Mouse (Mus musculus): ENCODE data around the gene Col13a1. TPM values are rescaled to one million over a fixed set of nuclear protein-coding genes. Genes with fewer than 3 reads are reported as not detected.

Col13a1 gene
- polyA plus RNA-seq, 1 experiment: 0.03 TPM

DNA sequence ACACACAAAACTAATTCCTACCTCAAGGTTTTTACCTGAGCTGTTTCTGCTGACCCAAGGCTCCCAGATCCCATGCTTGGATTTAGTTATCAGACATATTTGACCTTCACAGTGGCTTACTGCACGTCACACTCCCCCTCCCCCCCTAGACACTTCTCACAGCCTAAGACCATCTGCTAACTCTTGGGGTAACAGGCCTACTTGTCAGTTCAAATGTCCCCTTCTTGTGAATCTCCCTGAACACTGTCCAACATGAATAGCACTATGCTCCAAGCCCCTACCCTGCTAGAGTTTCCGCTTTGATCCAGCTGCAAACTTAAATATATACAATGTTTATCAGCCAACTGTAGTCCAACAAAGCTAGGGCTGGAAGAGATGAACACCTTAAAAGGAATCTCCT is 36.2 kb downstream of the Col13a1 start:
- H3K4me3 ChIP-seq (replicated peaks): no peak overlapping the region
- TF ChIP-seq GATA1 (IDR thresholded peaks at IDR 0.05; ENCODE audit: low read length) (no peak), TAL1 (IDR thresholded peaks at IDR 0.05; ENCODE audit: low read length) (no peak)
- no peaks in the 10 kb centered on the region for H3K9me3 ChIP-seq (ENCODE audit: control insufficient read depth, low read length)
- H3K4me1 ChIP-seq (ENCODE audit: control insufficient read depth): no peaks in the 10 kb centered on the region
- no peaks in the 10 kb centered on the region for H3K36me3 ChIP-seq (ENCODE audit: control insufficient read depth)
- H3K27me3 ChIP-seq (ENCODE audit: control insufficient read depth): peaks cover 1% of the 10 kb centered on the region

DNA sequence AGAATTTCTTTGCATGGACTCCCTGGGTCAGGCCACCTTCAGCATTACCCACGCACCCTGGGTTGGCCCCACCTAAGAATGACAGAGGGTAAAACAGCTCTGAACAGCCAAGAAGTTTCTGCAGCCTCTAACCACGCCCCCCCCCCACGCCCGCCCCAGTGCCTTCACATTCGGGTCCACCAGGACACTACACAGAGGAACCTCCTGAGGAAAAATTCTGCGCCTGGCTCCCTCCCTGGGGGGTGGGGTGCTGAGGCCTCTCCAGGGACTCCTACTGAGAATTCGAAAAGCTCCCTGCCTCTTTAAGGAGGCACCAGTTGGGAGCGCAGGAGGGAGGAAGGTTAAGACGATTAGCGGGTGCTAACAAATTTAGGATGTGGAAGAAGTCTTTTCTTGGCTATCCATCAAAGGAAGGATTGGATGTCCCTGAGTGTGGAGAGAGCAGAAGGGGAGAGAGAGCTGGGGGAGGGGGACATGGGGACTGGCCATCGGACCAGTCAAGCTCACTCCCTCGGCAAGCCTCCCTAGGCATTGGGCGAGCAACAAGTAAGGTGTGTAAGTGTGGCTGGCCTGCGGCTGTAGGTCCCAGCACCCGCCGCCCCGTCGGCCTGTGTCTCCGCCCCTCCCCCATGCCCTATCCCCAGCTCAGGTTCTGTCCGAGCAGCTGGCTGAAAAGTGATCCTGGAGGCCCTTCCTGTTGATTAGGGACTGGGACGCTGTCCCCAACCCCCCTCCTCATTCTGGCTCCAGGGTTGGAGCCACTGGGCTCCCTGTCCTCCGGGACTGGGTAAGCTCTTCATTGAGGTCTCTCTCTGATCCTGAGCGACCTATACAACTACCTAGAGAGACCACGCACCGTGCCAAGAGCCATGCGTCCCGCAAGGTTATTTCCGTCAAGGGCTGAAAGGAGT is 42.4 kb downstream of the Col13a1 start:
- Histone ChIP-seq H3K4me1 (ENCODE audit: control insufficient read depth) (no peaks in the 10 kb centered on the region), H3K27me3 (ENCODE audit: control insufficient read depth) (peaks cover 19% of the 10 kb centered on the region), H3K9me3 (ENCODE audit: control insufficient read depth, low read length) (no peaks in the 10 kb centered on the region), H3K36me3 (ENCODE audit: control insufficient read depth) (no peaks in the 10 kb centered on the region), H3K4me3 (replicated peaks) (no peak overlapping the region)
- TF ChIP-seq TAL1 (IDR thresholded peaks at IDR 0.05; ENCODE audit: low read length): no peak
- no peak for TF ChIP-seq GATA1 (IDR thresholded peaks at IDR 0.05; ENCODE audit: low read length)

DNA sequence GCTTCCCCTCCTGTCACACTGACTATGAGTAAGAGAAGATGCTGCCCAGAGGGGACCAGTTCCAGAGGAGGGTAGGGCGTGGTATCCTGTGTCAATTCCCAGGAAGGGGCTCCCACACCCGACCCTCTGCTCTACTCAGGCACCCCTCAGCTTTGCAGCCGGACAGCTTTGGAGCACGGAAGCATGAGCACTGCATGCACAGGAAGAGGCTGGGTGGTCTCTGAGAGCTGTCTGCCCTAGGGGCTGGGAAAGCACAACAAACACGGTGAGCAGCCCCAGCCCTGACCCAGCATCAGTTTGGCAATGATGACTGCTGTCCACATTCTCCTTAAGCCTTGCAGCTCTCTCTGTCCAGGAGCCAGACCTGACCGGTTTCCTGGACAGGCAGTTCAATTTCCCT is 47.2 kb downstream of the Col13a1 start:
- Histone ChIP-seq H3K4me1 (ENCODE audit: control insufficient read depth) (no peaks in the 10 kb centered on the region), H3K9me3 (ENCODE audit: control insufficient read depth, low read length) (no peaks in the 10 kb centered on the region), H3K4me3 (replicated peaks) (no peak overlapping the region), H3K36me3 (ENCODE audit: control insufficient read depth) (no peaks in the 10 kb centered on the region), H3K27me3 (ENCODE audit: control insufficient read depth) (peaks cover 13% of the 10 kb centered on the region)
- no peak for TF ChIP-seq TAL1 (IDR thresholded peaks at IDR 0.05; ENCODE audit: low read length)
- TF ChIP-seq GATA1 (IDR thresholded peaks at IDR 0.05; ENCODE audit: low read length): no peak

DNA sequence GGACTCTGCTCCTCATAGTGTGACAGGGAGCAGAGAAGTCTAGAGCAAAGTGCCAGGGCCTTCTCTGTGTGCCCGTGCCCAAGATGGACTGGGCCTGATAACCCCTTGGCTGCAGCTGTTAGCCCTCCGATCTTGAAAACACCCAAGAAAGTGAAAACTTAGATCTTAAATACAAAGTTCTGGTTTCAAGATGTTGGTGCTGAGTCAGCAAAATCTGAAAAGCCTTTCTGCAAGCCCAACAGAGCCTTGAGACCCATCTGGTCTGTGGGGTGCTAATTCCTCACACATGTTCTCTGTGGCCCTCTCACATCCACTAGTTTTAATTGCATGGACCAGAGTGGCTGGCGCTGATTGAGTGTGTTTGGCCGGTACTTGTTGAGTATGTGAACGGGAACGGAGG is 49.0 kb downstream of the Col13a1 start:
- Histone ChIP-seq H3K4me1 (ENCODE audit: control insufficient read depth) (no peaks in the 10 kb centered on the region), H3K9me3 (ENCODE audit: control insufficient read depth, low read length) (no peaks in the 10 kb centered on the region), H3K36me3 (ENCODE audit: control insufficient read depth) (no peaks in the 10 kb centered on the region), H3K4me3 (replicated peaks) (no peak overlapping the region), H3K27me3 (ENCODE audit: control insufficient read depth) (peaks cover 5% of the 10 kb centered on the region)
- TF ChIP-seq TAL1 (IDR thresholded peaks at IDR 0.05; ENCODE audit: low read length): no peak
- no peak for TF ChIP-seq GATA1 (IDR thresholded peaks at IDR 0.05; ENCODE audit: low read length)

DNA sequence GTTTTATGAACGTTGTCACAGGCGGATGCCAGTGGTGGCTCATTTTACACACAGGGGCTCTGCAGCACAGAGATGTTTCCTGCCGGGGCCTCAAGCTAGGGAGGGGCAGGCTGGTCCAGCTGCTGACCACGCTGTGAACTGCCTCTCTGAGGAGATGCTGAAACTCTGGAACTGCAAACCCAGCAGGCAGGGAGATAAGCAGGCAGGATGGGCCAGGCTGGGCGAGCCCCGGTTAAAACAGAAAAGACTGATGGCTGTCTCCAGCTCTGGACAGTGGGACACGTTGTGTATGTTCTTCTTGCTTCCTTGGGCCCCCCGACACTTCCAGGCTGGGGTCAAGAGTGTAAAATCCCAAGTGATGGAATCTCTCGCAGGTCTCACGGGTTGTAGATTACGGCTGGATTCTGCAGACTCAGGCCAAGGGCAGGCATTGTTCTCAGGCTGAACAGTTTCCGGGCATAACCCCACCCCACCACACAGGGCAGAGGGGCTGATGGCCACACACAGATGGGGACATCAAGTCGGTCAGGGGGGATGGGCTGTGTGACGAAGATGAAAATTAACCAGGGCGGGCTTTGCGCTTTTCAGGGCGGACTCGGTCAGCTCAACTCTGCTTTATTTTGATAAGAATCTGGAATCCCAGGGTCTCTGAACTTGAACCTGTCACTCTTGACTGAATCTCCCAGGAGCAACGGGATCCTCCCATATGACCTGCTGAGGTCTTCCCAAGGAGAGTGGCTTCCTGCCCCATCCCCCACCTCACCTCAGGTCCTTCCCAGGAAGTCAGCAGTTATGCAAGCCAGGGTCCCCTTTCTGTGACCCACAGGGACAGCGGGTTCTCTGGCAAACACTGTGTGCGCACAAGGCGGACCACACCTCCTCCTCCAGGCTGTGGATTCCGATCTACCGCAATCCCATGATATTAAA is 49.9 kb downstream of the Col13a1 start:
- Histone ChIP-seq H3K4me3 (replicated peaks) (no peak overlapping the region), H3K36me3 (ENCODE audit: control insufficient read depth) (no peaks in the 10 kb centered on the region), H3K9me3 (ENCODE audit: control insufficient read depth, low read length) (no peaks in the 10 kb centered on the region), H3K27me3 (ENCODE audit: control insufficient read depth) (peaks cover 5% of the 10 kb centered on the region), H3K4me1 (ENCODE audit: control insufficient read depth) (no peaks in the 10 kb centered on the region)
- TF ChIP-seq GATA1 (IDR thresholded peaks at IDR 0.05; ENCODE audit: low read length) (no peak), TAL1 (IDR thresholded peaks at IDR 0.05; ENCODE audit: low read length) (no peak)

DNA sequence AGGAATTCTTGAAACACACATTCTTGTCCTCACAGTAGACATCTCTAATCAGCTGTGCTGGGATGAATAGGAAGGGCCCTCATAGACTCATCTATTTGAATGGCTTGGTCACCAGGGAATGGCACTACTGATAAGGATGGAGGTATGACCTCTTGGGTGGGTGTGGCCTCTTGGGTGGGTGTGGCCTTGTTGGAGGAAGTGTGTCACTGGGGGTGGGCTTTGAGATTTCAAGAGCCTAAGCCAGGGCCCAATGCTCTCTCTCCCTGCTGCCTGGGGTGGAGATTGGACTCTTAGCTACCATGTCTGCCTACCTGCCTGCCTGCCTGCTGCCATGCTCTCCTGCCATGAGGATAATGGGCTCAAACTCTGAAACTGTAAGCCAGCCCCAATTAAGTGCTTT is 53.2 kb downstream of the Col13a1 start:
- H3K4me3 ChIP-seq (replicated peaks): no peak overlapping the region
- peaks cover 5% of the 10 kb centered on the region for H3K27me3 ChIP-seq (ENCODE audit: control insufficient read depth)
- H3K36me3 ChIP-seq (ENCODE audit: control insufficient read depth): no peaks in the 10 kb centered on the region
- H3K9me3 ChIP-seq (ENCODE audit: control insufficient read depth, low read length): no peaks in the 10 kb centered on the region
- H3K4me1 ChIP-seq (ENCODE audit: control insufficient read depth): no peaks in the 10 kb centered on the region
- TF ChIP-seq GATA1 (IDR thresholded peaks at IDR 0.05; ENCODE audit: low read length) (no peak), TAL1 (IDR thresholded peaks at IDR 0.05; ENCODE audit: low read length) (no peak)

DNA sequence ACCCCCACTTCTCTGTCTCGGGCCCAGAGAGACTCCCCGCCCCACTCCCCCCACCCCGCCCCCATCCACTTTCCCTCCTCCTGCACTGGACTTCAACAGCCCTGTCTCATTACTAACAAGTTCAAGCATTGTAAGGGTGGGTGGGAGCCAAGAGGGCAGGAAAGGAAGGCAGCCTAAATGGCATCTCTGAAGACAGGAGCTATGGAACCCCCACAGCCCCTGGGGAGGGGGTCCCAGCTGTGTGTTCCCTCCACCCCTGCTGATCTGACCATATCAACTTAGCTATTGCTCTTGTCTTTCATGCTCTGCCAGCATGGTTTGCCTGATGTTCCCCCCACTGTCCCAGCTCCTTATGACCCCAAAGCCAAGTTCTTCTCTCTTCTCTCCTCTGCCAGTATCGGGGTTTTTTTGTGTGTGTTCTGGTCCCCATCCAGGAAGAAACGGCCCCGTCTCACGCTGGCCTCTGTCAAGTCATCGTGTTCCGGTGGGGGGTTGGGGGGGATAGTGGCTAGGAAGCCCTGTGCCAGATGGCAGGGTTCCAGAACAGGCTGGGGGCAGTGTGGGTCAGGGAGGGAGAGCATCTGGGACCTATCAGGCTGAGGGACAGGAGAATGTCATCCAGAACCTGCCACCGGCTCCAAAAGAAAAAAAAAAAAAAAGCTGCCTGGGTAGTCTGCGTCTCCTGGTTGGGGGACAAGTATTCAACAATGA is 58.1 kb downstream of the Col13a1 start:
- Histone ChIP-seq H3K4me1 (ENCODE audit: control insufficient read depth) (no peaks in the 10 kb centered on the region), H3K27me3 (ENCODE audit: control insufficient read depth) (no peaks in the 10 kb centered on the region), H3K36me3 (ENCODE audit: control insufficient read depth) (no peaks in the 10 kb centered on the region), H3K9me3 (ENCODE audit: control insufficient read depth, low read length) (peaks cover 8% of the 10 kb centered on the region), H3K4me3 (replicated peaks) (no peak overlapping the region)
- TF ChIP-seq TAL1 (IDR thresholded peaks at IDR 0.05; ENCODE audit: low read length): no peak
- TF ChIP-seq GATA1 (IDR thresholded peaks at IDR 0.05; ENCODE audit: low read length): no peak

DNA sequence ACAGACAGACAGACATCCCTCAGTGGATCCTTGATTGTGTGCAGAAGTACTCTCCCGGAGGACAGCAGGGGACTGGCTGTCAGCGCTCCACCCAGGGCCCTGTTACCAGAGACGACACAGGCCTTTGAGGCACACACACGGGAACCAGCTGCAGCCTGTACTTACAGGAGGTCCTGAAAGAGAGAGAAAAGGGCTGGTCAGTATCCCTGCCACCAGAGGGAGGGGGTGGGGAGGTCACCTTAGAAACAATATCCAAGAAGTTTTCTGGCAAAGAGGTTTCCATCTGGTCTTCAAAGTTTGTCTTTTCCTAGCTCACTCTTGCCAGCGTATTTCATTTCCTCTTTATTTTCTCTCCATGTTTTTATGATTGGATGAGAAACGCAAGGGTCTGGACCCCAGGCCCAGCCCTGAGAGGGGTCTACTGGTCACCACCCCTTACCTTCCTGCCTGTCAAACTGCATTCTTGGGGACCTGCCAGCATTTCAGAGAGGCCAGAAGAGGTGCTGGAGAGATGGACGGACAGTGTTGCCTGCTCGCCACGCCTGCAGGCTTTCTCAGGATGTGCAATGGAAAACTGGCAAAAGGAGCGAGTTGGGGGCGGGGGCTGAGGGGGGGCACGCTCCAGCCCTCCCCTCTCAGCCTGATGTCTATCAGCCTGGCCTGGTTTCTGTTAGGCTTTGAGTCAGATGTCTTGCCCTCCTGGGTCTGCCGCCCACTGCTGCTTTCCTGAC is 58.8 kb downstream of the Col13a1 start:
- TF ChIP-seq TAL1 (IDR thresholded peaks at IDR 0.05; ENCODE audit: low read length) (no peak), GATA1 (IDR thresholded peaks at IDR 0.05; ENCODE audit: low read length) (no peak)
- H3K9me3 ChIP-seq (ENCODE audit: control insufficient read depth, low read length): peaks cover 9% of the 10 kb centered on the region
- H3K4me1 ChIP-seq (ENCODE audit: control insufficient read depth): no peaks in the 10 kb centered on the region
- H3K27me3 ChIP-seq (ENCODE audit: control insufficient read depth): no peaks in the 10 kb centered on the region
- H3K4me3 ChIP-seq (replicated peaks): no peak overlapping the region
- no peaks in the 10 kb centered on the region for H3K36me3 ChIP-seq (ENCODE audit: control insufficient read depth)
